Mouse (Mus musculus) 3134 (cell line): ENCODE data around the gene Gm42715.

ENCODE experiments used
- DNase-seq: peaks from one replicate; pipeline ENCODE4 v3.0.0-alpha.2; 2011; ENCODE audit warnings: low spot score; ENCODE audit not compliant: insufficient read length; ENCODE audit errors: extremely low read depth

Gm42715 gene

GRCm38 (mm10) chr7:127614891-127615843, 95.8 kb downstream of the Gm42715 start, which contains the start of gene Zfp629:
Gene Zfp629 (minus strand): TSS chr7:127615797.
- DNase-seq: peak; percentile 65

- no peak for DNase-seq
Measured at GRCm38 (mm10) chr7:127616336-127616735, 97.0 kb downstream of the Gm42715 start.
